Mouse (Mus musculus) erythroblast, embryonic 14.5 days (primary cell): ENCODE results near the gene Zfp646.

Source experiments
- GATA1 ChIP-seq: IDR thresholded peaks from 2 replicates; pipeline ENCODE4 v1.6.1; 2012; ENCODE audit warnings: low read length, inconsistent platforms, mixed read lengths
- TAL1 ChIP-seq: IDR thresholded peaks from 3 replicates; pipeline ENCODE4 v1.6.1; 2012; ENCODE audit warnings: low read length, inconsistent platforms, mixed read lengths

DNA sequence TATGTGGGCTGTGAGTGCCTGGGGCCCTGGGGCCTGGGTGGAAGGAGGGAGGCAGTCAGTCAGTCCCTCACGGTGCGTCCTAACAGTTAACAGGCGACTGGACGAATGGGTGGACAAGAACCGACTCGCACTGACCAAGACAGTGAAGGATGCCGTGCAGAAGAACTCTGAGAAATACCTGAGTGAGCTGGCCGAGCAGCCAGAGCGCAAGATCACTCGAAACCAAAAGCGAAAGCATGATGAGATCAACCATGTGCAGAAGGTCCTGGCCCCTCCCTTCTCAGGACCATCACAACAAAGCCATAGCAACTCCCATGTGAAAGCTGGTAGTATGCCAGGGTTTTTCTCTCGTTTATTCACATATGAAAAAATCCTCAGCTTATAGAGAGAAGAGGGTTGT, 39.3 kb downstream of the Zfp646 start:
- no peak for TF ChIP-seq GATA1
- no peak for TF ChIP-seq TAL1
